Mouse (Mus musculus) heart, postnatal 0 days (tissue): ENCODE data around the gene Enox1. TPM values are rescaled to one million over a fixed set of nuclear protein-coding genes. Genes with fewer than 3 reads are reported as not detected.

Source experiments
- ATAC-seq: fragments of 200-750 bp; cut with Nextera tagmentation; 2 replicates; pipeline ENCODE4 v1.8.0; 2017; ENCODE audit warnings: low read depth, moderate number of reproducible peaks, moderate library complexity; ENCODE audit not compliant: insufficient read depth
- DNase-seq: peaks from one replicate; pipeline ENCODE4 v3.0.0-alpha.2; 2016; ENCODE audit warnings: low spot score
- H3K27ac ChIP-seq: fragments of 300-500 bp; sonication (generic); 2 replicates; pipeline ENCODE4 v1.5.1; 2014; ENCODE audit warnings: low read depth, mild to moderate bottlenecking
- H3K27me3 ChIP-seq: fragments of 300-500 bp; sonication (generic); 2 replicates; pipeline ENCODE4 v1.6.1; 2014; ENCODE audit warnings: low read length, mixed read lengths; ENCODE audit not compliant: control insufficient read depth, insufficient read depth
- H3K36me3 ChIP-seq: fragments of 300-500 bp; sonication (generic); replicated peaks from 2 replicates; pipeline ENCODE4 v1.6.1; 2014; ENCODE audit warnings: low read length, mixed read lengths; ENCODE audit not compliant: control insufficient read depth, insufficient read depth
- H3K4me1 ChIP-seq: fragments of 300-500 bp; sonication (generic); 2 replicates; pipeline ENCODE4 v1.6.1; 2014; ENCODE audit warnings: antibody characterized with exemption; ENCODE audit not compliant: control insufficient read depth, insufficient read depth
- H3K4me2 ChIP-seq: fragments of 300-500 bp; sonication (generic); 2 replicates; pipeline ENCODE4 v1.6.1; 2014; ENCODE audit warnings: low read depth, mild to moderate bottlenecking, low read length, moderate library complexity
- H3K4me3 ChIP-seq: fragments of 300-500 bp; sonication (generic); 2 replicates; pipeline ENCODE4 v1.5.1; 2014; ENCODE audit warnings: low read depth, low read length
- H3K9ac ChIP-seq: fragments of 300-500 bp; sonication (generic); replicated peaks from 2 replicates; pipeline ENCODE4 v1.6.1; 2014; ENCODE audit warnings: low read depth, low read length, mixed read lengths
- H3K9me3 ChIP-seq: fragments of 300-500 bp; sonication (generic); replicated peaks from 2 replicates; pipeline ENCODE4 v1.6.1; 2016; ENCODE audit warnings: low read length; ENCODE audit not compliant: control insufficient read depth
- CTCF ChIP-seq: IDR thresholded peaks from 2 replicates; pipeline ENCODE4 v1.5.1; 2016; ENCODE audit warnings: antibody characterized with exemption, control low read depth, low read depth
- EP300 ChIP-seq: IDR thresholded peaks from 2 replicates; pipeline ENCODE4 v1.6.1; 2016; ENCODE audit warnings: antibody characterized with exemption, low read depth
- WGBS: fragments of 180-500 bp; shearing (Covaris S2); extraction: QIAGEN DNeasy Blood & Tissue Kit; methylation state at CpG from one replicate; pipeline ENCODE4 v1.1.7; 2014; 5-methylcytosine and 5-hydroxymethylcytosine counted together
- polyA plus RNA-seq: library from polyadenylated mRNA; unstranded; fragments of >200 nt; fragmentation: Nextera tagmentation; extraction: Ambion mirVana; gene quantifications from 2 replicates; pipeline ENCODE4 v1.2.1, GENCODE M21; 2015
- total RNA-seq: library from RNA; depleted of rRNA; stranded (reverse); fragments of >200 nt; gene quantifications from 2 replicates; pipeline ENCODE4 v1.2.3, GENCODE M21; 2014; ENCODE audit warnings: low replicate concordance

The Enox1 gene
- total and polyA plus RNA-seq, 2 experiments from 2014 or later = 0.83 to 2.6 TPM

DNA sequence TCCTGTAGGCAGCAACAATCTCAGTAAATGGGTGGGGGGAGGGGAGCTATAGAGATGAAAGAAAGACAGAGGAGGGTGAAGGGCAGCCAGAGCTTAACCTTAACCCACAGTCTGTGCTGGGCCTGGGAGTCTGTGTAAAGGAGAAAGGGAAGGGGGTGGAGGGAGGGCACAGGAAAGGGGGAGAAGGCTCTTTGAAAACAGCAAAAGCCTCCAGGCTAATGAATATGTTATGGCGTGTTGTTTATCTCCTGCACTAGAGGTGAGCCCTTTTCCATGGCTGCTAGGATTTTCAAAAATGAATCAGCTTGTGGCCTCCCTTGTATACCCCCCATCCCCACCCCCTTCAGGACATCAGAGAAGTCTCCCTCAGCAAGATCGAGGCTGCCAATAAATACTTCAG is 225.0 kb downstream of the Enox1 start:
- DNase-seq = no peak
- no peak overlapping the region for H3K4me2 ChIP-seq
- 38% methylated on average over 2 of the region's 2 CpGs for WGBS
- no peak for ATAC-seq
- no peak for TF ChIP-seq EP300
- no peak for TF ChIP-seq CTCF
- no peaks in the 10 kb centered on the region for H3K27me3 ChIP-seq
- no peaks in the 10 kb centered on the region for H3K4me1 ChIP-seq
- H3K27ac ChIP-seq = no peak overlapping the region
- H3K9ac ChIP-seq = no peak overlapping the region
- H3K4me3 ChIP-seq = no peak overlapping the region
- no peaks in the 10 kb centered on the region for H3K36me3 ChIP-seq
- no peaks in the 10 kb centered on the region for H3K9me3 ChIP-seq

DNA sequence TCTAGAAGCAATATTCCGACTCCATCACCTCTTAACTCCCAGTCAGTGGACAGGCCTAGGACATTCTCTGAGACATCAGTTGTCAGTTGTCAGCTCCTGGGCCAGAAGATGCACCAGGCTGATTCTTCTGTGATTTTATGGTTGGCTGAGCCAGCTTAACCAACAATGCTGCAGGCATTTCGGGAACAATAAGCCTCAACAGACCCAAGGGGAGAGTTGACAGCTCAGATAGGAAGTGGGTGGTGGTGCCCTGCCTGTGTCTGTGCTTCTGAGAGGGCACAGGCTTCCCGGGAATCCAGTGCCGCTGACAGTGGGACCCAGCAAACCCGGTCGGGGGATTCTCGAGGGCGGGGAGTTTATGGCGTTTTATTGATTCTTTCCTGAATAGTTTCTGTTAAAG is 229.1 kb downstream of the Enox1 start:
- H3K4me2 ChIP-seq = no peak overlapping the region
- H3K36me3 ChIP-seq = no peaks in the 10 kb centered on the region
- no peaks in the 10 kb centered on the region for H3K9me3 ChIP-seq
- H3K4me1 ChIP-seq = no peaks in the 10 kb centered on the region
- no peak overlapping the region for H3K4me3 ChIP-seq
- TF ChIP-seq CTCF (no peak), EP300 (no peak)
- H3K27ac ChIP-seq = no peak overlapping the region
- ATAC-seq (no peak), DNase-seq (no peak)
- H3K27me3 ChIP-seq = no peaks in the 10 kb centered on the region
- WGBS = 54% methylated on average over 9 of the region's 9 CpGs
- H3K9ac ChIP-seq = no peak overlapping the region

DNA sequence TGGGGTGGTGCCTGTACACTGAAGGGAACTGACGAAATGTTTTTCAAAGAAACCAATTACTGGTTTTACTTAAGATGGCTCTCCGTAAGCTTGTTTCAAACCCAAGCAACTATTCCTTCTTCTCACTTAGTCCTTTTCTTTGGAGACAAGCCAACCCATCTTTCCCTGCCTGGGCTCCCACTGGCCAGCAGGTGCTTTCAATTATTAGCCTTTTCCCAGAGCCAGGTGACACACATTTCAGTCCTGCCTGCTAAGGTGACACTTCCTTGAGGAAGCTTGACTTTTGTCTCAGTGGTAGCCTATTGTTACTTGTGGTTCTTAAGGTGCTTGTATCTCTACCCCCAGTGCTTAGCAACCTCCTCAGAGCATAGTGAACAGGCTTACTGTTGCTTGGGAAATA is 231.3 kb downstream of the Enox1 start:
- DNase-seq = no peak
- no peak for ATAC-seq
- no peaks in the 10 kb centered on the region for H3K27me3 ChIP-seq
- no peak overlapping the region for H3K27ac ChIP-seq
- no peak overlapping the region for H3K4me2 ChIP-seq
- no peak overlapping the region for H3K9ac ChIP-seq
- no peaks in the 10 kb centered on the region for H3K4me1 ChIP-seq
- no peaks in the 10 kb centered on the region for H3K36me3 ChIP-seq
- H3K9me3 ChIP-seq = no peaks in the 10 kb centered on the region
- WGBS = 88% methylated on average over 2 of the region's 2 CpGs
- no peak overlapping the region for H3K4me3 ChIP-seq
- no peak for TF ChIP-seq CTCF
- no peak for TF ChIP-seq EP300

DNA sequence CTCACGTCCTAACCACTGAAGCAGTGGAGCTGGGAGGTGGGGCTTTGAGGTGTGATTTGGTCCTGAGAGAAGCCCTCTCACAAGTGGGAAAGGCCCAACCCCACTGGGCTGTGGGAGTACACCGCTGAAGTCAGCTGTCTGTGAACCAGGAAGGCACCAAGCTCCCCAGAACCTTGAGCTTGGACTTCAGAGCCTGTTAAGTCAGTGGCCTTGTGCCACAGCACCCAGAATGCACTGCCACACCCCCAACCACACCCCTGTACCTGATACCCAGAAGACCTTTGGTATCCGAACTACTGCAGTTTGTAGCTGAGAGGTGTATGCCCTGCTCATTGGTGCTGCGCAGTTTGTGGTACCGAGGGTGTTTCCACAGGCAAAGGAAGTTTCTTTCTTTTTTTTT is 232.7 kb downstream of the Enox1 start:
- Histone ChIP-seq H3K9ac (no peak overlapping the region), H3K27ac (no peak overlapping the region), H3K9me3 (no peaks in the 10 kb centered on the region), H3K4me2 (no peak overlapping the region), H3K4me1 (no peaks in the 10 kb centered on the region), H3K36me3 (no peaks in the 10 kb centered on the region), H3K27me3 (no peaks in the 10 kb centered on the region), H3K4me3 (no peak overlapping the region)
- TF ChIP-seq EP300 (no peak), CTCF (no peak)
- no peak for DNase-seq
- no peak for ATAC-seq
- WGBS = 83% methylated on average over 5 of the region's 5 CpGs

DNA sequence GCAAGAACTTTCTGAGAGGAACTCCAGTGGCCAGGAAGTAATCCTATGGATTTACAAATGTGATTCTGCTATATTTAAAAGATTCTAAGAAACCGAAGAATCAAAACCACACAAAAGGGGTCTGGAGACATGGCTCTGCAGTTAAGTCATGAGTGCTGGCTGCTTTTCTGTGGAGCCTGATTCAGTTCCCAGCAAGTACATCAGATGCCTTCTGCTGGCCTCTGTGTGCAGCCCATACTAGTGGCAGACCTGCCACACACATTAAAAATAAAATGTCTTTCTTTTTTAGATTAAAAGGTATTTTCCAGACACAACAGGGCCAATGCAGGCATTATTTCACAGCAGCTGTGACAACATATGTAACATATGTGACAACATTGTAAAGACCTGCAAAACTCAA is 235.9 kb downstream of the Enox1 start:
- no peaks in the 10 kb centered on the region for H3K27me3 ChIP-seq
- no peak for DNase-seq
- ATAC-seq = no peak
- no peak overlapping the region for H3K4me3 ChIP-seq
- H3K9me3 ChIP-seq = no peaks in the 10 kb centered on the region
- WGBS = 88% methylated on average over 1 of the region's 1 CpGs
- H3K36me3 ChIP-seq = no peaks in the 10 kb centered on the region
- H3K27ac ChIP-seq = no peak overlapping the region
- no peaks in the 10 kb centered on the region for H3K4me1 ChIP-seq
- H3K4me2 ChIP-seq = no peak overlapping the region
- no peak overlapping the region for H3K9ac ChIP-seq
- TF ChIP-seq CTCF (no peak), EP300 (no peak)

DNA sequence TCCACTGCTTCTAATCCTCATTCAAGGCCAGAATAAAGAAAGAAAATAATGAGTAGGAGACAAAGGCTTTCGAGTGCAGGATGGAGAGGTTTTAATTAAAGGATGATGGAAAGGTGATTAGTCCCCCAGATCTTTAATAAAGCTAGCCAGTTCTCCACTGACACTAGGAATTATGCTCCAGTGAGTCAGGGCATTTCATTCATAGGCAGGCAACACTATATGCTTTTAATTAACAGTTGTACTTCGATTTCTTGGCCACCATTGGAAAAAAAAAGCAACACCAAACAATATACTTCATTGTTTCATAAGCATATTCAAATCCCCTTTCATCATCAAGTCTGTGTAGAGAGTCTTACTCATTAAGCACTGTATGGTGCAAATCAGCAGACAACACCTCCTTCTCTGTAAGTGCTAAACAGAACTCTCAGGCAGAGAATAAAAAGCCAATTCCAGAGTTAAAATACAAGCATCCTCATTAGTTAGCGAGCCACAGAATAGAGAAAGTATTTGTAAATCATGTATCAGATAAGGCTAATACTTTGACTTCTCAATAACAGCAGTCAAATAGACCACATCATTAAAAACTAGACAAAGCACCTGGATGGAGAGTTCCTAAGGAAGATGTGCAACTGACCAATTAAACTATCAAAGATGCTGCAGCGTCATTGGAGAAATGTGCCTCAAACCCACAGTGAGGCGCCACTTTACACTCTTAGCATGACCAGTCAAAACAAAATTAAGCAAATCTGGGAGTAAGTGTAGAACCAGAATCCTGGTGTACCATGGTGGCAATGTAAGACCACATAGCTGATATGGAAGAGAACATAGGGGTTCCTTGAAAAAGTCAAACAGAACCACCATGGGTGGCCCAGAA is 249.9 kb downstream of the Enox1 start:
- no peak for ATAC-seq
- H3K4me2 ChIP-seq = no peak overlapping the region

More for the DNA sequence above, 249.9 kb downstream of the Enox1 start:
- Histone ChIP-seq H3K4me3 (no peak overlapping the region), H3K9me3 (no peaks in the 10 kb centered on the region), H3K27me3 (no peaks in the 10 kb centered on the region), H3K27ac (no peak overlapping the region), H3K36me3 (no peaks in the 10 kb centered on the region), H3K9ac (no peak overlapping the region), H3K4me1 (no peaks in the 10 kb centered on the region)
- DNase-seq = no peak
- 76% methylated on average over 5 of the region's 5 CpGs for WGBS
- TF ChIP-seq CTCF (no peak), EP300 (no peak)
